Mouse (Mus musculus) thymus, postnatal 14 days (tissue): Measurements from ENCODE around the gene Zswim8.
"Not testable (repeated sequence)": the region's sequence is repeated elsewhere in the genome, so short reads cannot be mapped to it uniquely, and the experiment has no call there.

Experiments used
- DNase-seq: peaks from one replicate; pipeline ENCODE4 v3.0.0; 2021

Gene Zswim8

GRCm38 (mm10) chr14:20694185-20694883 lies 13.0 kb upstream of the Zswim8 start:
- no peak for DNase-seq

GRCm38 (mm10) chr14:20694884-20695760 lies 12.2 kb upstream of the Zswim8 start, which contains the start of gene Fut11:
TSS of gene Fut11 (plus strand) at chr14:20694968.
- peak; percentile 82 for DNase-seq

- no peak for DNase-seq
Observed at GRCm38 (mm10) chr14:20695761-20696520, 11.4 kb upstream of the Zswim8 start.

GRCm38 (mm10) chr14:20696986-20697385 lies 10.4 kb upstream of the Zswim8 start:
- DNase-seq, result peak; percentile 64

- no peak for DNase-seq
Observed at GRCm38 (mm10) chr14:20698515-20698914, 8.8 kb upstream of the Zswim8 start.

GRCm38 (mm10) chr14:20700362-20700761 lies 7.0 kb upstream of the Zswim8 start:
- DNase-seq, result no peak

- DNase-seq, result no peak
Observed at GRCm38 (mm10) chr14:20701554-20701953, 5.8 kb upstream of the Zswim8 start.

- DNase-seq, result no peak
Observed at GRCm38 (mm10) chr14:20702096-20702740, 5.1 kb upstream of the Zswim8 start.

- DNase-seq, result peak; percentile 85
Observed at GRCm38 (mm10) chr14:20702741-20703381, 4.5 kb upstream of the Zswim8 start, which contains the start of gene Chchd1. TSS of gene Chchd1 (plus strand) at chr14:20703006.

GRCm38 (mm10) chr14:20703461-20703860 lies 3.9 kb upstream of the Zswim8 start:
- not testable (repeated sequence) for DNase-seq

- no peak for DNase-seq
Observed at GRCm38 (mm10) chr14:20708239-20708638, 887 bp downstream of the Zswim8 start.

GRCm38 (mm10) chr14:20713832-20714231 lies 6.5 kb downstream of the Zswim8 start:
- DNase-seq, result no peak

GRCm38 (mm10) chr14:20718443-20718842 lies 11.1 kb downstream of the Zswim8 start:
- no peak for DNase-seq

- no peak for DNase-seq
Observed at GRCm38 (mm10) chr14:20719767-20720166, 12.4 kb downstream of the Zswim8 start.

- no peak for DNase-seq
Observed at GRCm38 (mm10) chr14:20721371-20721770, 14.0 kb downstream of the Zswim8 start.

GRCm38 (mm10) chr14:20723006-20723405 lies 15.7 kb downstream of the Zswim8 start:
- no peak for DNase-seq

GRCm38 (mm10) chr14:20724043-20724442 lies 16.7 kb downstream of the Zswim8 start:
- DNase-seq, result peak; percentile 62

GRCm38 (mm10) chr14:20725660-20726339 lies 18.4 kb downstream of the Zswim8 start:
- no peak for DNase-seq

- no peak for DNase-seq
Observed at GRCm38 (mm10) chr14:20729871-20730270, 22.5 kb downstream of the Zswim8 start.

- DNase-seq, result no peak
Observed at GRCm38 (mm10) chr14:20730853-20731602, 23.7 kb downstream of the Zswim8 start.
